Mouse (Mus musculus): ENCODE data around the gene Ampd3.

- TF ChIP-seq CTCF (IDR thresholded peaks at IDR 0.05; ENCODE audit: insufficient read depth, low read depth, low read length) (no peak), POLR2A (IDR thresholded peaks at IDR 0.05; ENCODE audit: insufficient read depth, low read depth, low read length) (no peak)
Observed at GRCm38 (mm10) chr7:110778933-110779332, 10.9 kb downstream of the Ampd3 start.
